Mouse (Mus musculus): Measurements from ENCODE around the gene Fgf11.

Gene Fgf11

DNA sequence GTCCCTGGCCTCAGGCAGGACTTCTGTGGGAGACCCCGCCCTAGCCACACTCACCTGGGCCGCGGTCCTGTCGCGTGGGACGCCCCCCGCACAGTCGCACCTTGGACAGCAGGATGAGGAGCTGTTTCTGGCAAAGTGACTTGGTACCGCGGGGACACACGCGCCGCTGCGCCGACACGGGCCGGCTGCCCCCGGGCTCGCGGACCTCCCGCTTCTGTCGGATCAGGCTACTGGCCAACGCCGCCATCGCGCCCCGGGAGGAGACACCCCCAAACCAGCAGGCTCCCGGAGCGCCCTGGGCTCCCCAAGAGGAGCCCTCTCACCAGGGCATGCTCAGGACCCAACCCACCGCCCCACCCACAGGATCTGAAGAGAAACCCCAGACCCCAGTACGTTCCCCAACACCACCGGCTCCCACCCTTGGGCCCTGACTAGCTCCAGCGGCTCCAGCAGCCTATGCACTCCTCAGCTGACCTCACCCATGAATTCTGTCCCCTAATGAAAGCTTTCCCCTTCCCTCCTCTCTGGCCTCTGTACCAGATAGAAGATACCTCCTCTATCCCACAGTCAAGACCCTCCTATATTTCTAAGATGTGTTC, at the start of gene Fgf11:
Gene Fgf11, minus strand, starts transcription at position 479 of the 599 bp plus-strand sequence.
- DNase-seq (ENCODE audit: low spot score) = no peak

DNA sequence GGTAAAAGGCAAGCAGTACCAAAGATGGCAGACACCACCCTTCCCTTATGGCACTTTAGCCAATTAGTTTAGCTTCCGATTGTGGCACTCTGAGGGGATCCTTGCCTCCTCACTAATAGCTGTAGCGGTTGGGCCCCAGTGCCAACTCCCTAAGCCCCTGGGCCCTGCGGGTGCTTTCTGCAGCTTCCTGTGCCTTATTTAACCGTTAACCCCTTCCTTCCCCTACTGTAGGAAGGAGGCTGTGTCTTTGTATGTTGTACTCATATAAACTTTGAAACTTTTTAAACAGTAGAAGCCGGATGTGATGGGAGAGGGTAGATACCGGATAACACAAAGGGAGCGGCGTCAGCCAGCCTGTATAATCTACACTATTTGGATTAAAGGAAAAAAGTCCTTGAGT, 49.1 kb upstream of the Fgf11 start:
- DNase-seq (ENCODE audit: low spot score) = no peak

- no peak for DNase-seq (ENCODE audit: low spot score)
These were observed 48.2 kb upstream of the Fgf11 start for GRCm38 (mm10) chr11:69849884-69850283.

- DNase-seq (ENCODE audit: low spot score) = no peak
These were observed 47.5 kb upstream of the Fgf11 start for GRCm38 (mm10) chr11:69849128-69849527.

DNA sequence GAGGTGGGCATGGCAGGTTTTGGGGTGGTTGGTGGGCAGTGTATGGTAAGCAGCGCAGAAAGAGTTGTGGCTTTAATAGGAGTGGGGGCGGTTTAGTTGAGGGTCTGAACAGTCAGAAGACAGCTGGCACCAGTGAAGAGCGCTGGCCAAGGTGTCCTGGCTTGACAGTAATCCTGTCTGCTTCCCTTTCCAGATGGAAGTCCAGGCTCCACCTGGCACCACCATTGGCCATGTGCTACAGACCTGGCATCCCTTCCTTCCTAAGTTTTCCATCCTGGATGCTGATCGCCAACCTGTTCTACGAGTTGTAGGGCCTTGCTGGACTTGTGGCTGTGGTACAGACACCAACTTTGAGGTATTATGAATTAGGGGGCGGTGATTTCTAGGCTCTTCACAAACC, 46.4 kb upstream of the Fgf11 start:
- DNase-seq (ENCODE audit: low spot score) = no peak

GRCm38 (mm10) chr11:69846738-69847688, 45.4 kb upstream of the Fgf11 start:
- no peak for DNase-seq (ENCODE audit: low spot score)

- DNase-seq (ENCODE audit: low spot score) = peak; percentile 89
These were observed 44.6 kb upstream of the Fgf11 start, which contains the start of gene Plscr3 for GRCm38 (mm10) chr11:69846198-69846680. Gene Plscr3 (plus strand): TSS chr11:69846376.

DNA sequence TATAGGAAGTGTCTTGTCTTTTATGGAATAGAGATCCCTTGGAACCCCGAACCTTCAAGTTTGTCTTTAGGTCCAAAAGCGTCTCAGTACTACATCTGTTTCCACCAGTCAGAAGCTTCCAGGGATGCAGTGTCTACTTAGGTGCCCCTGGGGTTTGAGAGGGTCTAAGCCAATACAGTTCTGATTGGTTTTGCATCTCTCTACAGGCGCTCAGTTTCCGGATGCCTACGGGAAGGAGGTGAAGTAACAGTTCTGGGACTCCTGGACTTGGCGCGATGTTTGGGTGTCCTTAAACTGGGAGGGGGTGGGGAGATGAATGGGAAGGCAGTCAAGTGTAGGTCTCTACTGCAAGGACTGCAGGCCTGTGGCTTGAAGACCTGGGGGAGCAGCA, 37.1 kb upstream of the Fgf11 start:
- no peak for DNase-seq (ENCODE audit: low spot score)

GRCm38 (mm10) chr11:69837952-69838713, 36.5 kb upstream of the Fgf11 start, which contains the start of gene Tmem256:
Gene Tmem256 (plus strand): TSS chr11:69838514.
- DNase-seq (ENCODE audit: low spot score) = peak; percentile 94

- DNase-seq (ENCODE audit: low spot score) = no peak
These were observed 35.9 kb upstream of the Fgf11 start, which contains the start of gene Nlgn2 for GRCm38 (mm10) chr11:69837604-69837951. Gene Nlgn2 (minus strand): TSS chr11:69837784.

DNA sequence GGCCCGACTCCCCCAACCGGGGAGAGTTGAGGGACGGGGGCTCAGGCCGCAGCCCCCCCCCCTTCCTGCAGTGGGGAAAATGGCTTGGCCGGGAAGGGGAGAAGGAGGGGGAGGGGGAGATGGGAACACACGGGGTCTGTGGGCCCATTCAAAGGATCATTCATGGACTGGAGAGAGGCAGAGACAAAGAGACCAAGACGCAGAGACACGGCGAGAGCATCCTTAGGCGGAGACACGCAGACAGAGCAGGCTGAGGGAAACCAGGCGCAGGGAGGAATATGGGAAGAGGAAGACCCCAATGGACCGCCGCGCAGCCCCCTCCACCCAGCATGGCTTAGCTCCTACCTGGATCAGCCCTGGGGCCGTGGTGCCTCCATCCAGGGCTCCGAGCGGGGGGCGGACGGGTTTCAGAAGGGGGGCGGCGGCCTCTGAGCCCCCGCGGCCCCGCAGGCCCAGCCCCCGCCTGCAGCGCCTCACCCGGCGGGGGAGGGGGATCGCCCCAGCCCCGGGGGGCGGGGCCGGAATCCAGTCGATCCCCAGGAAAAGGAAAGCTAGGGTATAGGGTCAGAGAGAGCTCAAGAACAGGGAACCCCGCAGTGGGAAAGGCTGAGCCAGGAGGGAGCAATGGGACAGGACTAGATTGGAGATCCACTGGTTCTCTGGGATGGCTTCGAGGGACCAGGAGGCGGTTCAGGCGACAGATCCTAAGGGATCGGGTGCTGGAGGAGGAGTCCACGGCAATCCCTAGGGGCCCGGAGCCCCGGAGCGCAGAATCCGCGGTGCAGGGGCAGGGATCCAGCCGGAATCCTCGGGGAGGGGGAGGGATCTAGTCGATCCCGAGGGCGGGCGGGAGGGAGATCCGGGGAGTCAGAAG, 35.3 kb upstream of the Fgf11 start:
- peak; percentile 41 for DNase-seq (ENCODE audit: low spot score)

- no peak for DNase-seq (ENCODE audit: low spot score)
These were observed 34.3 kb upstream of the Fgf11 start for GRCm38 (mm10) chr11:69835966-69836335.

GRCm38 (mm10) chr11:69835326-69835965, 33.8 kb upstream of the Fgf11 start:
- no peak for DNase-seq (ENCODE audit: low spot score)

DNA sequence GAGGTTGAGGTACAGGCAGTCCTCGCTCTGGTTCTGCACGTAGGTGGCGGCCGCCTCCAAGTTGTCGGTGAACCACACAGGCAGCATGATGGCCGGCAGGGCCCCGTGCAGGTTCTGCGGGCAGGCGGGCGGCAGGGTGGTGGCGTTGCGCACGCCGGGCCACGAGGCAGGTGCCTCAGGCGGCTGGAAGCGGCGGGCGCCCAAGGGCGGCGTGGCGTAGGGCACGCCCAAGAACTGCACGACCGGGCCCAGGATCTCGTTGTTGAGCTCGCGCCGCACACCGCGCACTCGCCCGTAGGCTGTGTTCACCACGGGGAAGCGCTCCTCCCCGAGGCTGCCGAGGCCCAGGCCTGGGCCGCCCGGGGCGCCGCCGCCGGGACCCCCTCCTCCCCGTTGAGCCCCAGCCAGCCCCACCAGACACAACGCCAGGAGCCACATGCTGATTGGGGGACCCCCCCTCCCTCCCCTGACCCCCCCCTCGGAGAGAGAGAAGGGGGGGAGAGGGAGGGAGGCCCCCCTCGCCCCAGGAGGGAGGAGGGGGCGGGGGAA, 32.4 kb upstream of the Fgf11 start:
- peak; percentile 65 for DNase-seq (ENCODE audit: low spot score)

GRCm38 (mm10) chr11:69833554-69833953, 31.9 kb upstream of the Fgf11 start:
- DNase-seq (ENCODE audit: low spot score) = no peak

DNA sequence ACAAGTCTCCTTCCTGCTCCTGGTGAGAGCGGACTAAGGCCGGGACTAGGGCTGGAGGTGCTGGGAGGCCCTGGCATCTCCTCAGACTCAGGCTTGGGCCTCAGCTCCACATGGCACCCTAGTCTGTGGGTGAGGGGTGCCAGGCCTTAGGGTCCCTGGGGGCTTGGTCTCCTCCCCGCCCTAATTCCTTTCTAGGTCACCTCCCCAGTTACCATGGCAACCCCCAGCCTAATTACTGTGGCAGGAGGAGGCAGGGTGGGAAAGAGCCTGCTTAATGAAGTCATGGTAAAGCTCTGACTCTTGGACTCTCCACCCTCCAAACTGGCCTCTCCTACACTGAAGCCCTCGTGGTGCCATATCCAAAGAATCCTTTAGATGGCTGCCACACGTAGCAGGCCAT, 27.2 kb upstream of the Fgf11 start:
- no peak for DNase-seq (ENCODE audit: low spot score)

GRCm38 (mm10) chr11:69823456-69823855, 21.8 kb upstream of the Fgf11 start:
- no peak for DNase-seq (ENCODE audit: low spot score)

DNA sequence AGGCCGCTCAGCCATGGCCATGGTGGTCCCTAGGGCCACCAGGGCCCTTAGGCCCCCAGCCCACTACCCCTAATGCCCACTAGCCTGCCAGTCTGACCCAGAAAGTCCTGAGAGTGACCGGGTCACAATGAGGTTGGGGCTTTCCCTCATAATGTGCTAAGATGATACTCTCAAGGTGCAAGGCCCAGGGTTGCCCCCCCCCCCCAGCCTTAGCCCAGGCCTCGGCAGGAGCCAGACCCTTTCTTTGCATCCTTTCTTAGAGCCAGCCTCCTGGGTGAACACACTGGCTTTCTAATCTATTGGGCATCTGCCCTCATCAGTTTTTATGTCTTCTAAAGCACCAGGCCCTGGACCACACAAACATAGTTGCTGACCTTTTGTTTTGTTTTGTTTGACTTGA, 20.4 kb upstream of the Fgf11 start, which contains the start of gene Spem1:
Gene Spem1, minus strand, starts transcription at position 101 of the 400 bp plus-strand sequence.
- no peak for DNase-seq (ENCODE audit: low spot score)

DNA sequence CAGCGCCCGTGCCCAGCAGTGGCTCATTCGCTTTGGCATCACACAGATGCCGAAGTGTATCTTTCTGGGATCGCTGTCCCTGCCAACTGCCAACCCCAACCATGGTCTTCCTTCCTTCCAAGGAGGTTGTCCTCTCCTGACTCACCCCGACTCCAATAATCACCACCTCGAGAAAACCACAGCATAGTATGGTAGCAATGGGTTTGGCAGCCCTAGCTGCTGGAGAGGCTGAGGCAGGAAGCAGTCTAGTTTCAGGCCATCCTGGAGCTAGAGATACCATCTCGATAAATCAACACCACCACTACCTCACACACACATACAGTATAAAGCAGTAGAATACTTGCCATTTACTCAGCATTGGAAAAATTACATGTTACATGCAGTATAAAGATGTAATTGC, 17.2 kb upstream of the Fgf11 start:
- no peak for DNase-seq (ENCODE audit: low spot score)

GRCm38 (mm10) chr11:69818365-69818764, 16.7 kb upstream of the Fgf11 start, which contains the start of gene Spem2:
Gene Spem2 (minus strand): TSS chr11:69818465.
- no peak for DNase-seq (ENCODE audit: low spot score)
